Mouse (Mus musculus) CD4-positive, CD25-positive, alpha-beta regulatory T cell, adult 2 months (primary cell): ENCODE results near the gene Gbgt1.

ENCODE experiments used
- DNase-seq: peaks from one replicate; pipeline ENCODE4 v3.0.0-alpha.2; 2012; ENCODE audit warnings: low read depth, low spot score

The Gbgt1 gene

GRCm38 (mm10) chr2:28549157-28549556 is 52.5 kb downstream of the Gbgt1 start:
- no peak for DNase-seq

- no peak for DNase-seq
These were observed 55.6 kb downstream of the Gbgt1 start for GRCm38 (mm10) chr2:28552301-28552700.
